Mouse (Mus musculus) Patski (cell line): ENCODE data around the gene Gnpnat1. TPM values are rescaled to one million over a fixed set of nuclear protein-coding genes. Genes with fewer than 3 reads are reported as not detected.
A peak's percentile ranks its signal among the peaks of the same experiment; 100 is the strongest.

Experiments
- ATAC-seq: fragments of 100-300 bp; one replicate; pipeline ENCODE4 v1.8.0; 2021
- CTCF ChIA-PET: fragments of 350-600 bp; sonication (Branson Sonifier 250); formaldehyde crosslinking; loops from one replicate; lab custom pipeline; 2022; ENCODE audit warnings: inconsistent platforms; lab: Charles Lee
- POLR2A ChIA-PET: fragments of 350-600 bp; sonication (Branson Sonifier 250); formaldehyde crosslinking; loops from one replicate; lab custom pipeline; 2022; ENCODE audit warnings: antibody characterized with exemption, inconsistent platforms; lab: Charles Lee
- DNase-seq: peaks from one replicate; pipeline ENCODE4 v3.0.0-alpha.2; 2011; ENCODE audit warnings: low read depth, low spot score
- H3K27me3 ChIP-seq: fragments of 371-371 bp; one replicate; pipeline ENCODE4 v1.5.1; 2021
- CTCF ChIP-seq: fragments of 100-300 bp; IDR thresholded peaks from one replicate; pipeline ENCODE4 v1.5.1; 2021
- in situ Hi-C: fragments of 300-500 bp; cut with MboI; formaldehyde crosslinking; loops from 3 replicates; pipeline ENCODE4 v1.11.1; 2018; ENCODE audit warnings: low pct_unique_long_range_greater_than_20kb, mixed read lengths
- polyA plus RNA-seq: library from polyadenylated mRNA; unstranded; gene quantifications from one replicate; pipeline ENCODE4 v1.2.3, GENCODE M21; 2021

Gene Gnpnat1
- polyA plus RNA-seq, 1 experiment from 2014 or later, result 101 TPM

GRCm38 (mm10) chr14:45416265-45416664 lies 11.6 kb upstream of the Gnpnat1 start:
- ChIA-PET POLR2A (no interaction called here), CTCF (no interaction called here)
- in situ Hi-C loops, result no loop called here
- ATAC-seq (no peak), DNase-seq (no peak)
- no peaks in the 10 kb centered on the region for H3K27me3 ChIP-seq
- TF ChIP-seq CTCF, result no peak

- CTCF ChIA-PET, result no interaction called here
- ATAC-seq (no peak), DNase-seq (no peak)
- TF ChIP-seq CTCF, result no peak
- in situ Hi-C loops, result no loop called here
- no peaks in the 10 kb centered on the region for H3K27me3 ChIP-seq
- POLR2A ChIA-PET, result no interaction called here
Observed at GRCm38 (mm10) chr14:45403651-45404050, 1.1 kb downstream of the Gnpnat1 start.

- in situ Hi-C loops, result loop anchor here (25.0 kb wide), 1 partner anchor 1362 kb away; the partner anchor contains the start of gene Cdkn3
- ChIA-PET CTCF (interaction anchor here (0.6 kb wide), 1 partner anchor 15 kb away, joined by 3 read pairs; no protein-coding TSS in a partner anchor), POLR2A (no interaction called here)
- H3K27me3 ChIP-seq, result no peaks in the 10 kb centered on the region
- DNase-seq (no peak), ATAC-seq (no peak)
- TF ChIP-seq CTCF, result peak; percentile 71
Observed at GRCm38 (mm10) chr14:45399836-45400235, 4.9 kb downstream of the Gnpnat1 start.

- no peaks in the 10 kb centered on the region for H3K27me3 ChIP-seq
- TF ChIP-seq CTCF, result no peak
- ChIA-PET POLR2A (interaction anchor here (1.1 to 1.3 kb wide), 2 partner anchors 9 to 10 kb away, joined by 3 to 4 read pairs; no protein-coding TSS in a partner anchor), CTCF (interaction anchor here (1.3 to 2.2 kb wide), 2 partner anchors 8 to 34 kb away, joined by 3 to 5 read pairs; no protein-coding TSS in a partner anchor)
- in situ Hi-C loops, result loop anchor here (25.0 kb wide), 1 partner anchor 1373 kb away; the partner anchor contains the start of gene Cdkn3
- ATAC-seq (peak; percentile 24), DNase-seq (no peak)
Observed at GRCm38 (mm10) chr14:45389194-45389593, 15.5 kb downstream of the Gnpnat1 start.

- peak; percentile 54 for TF ChIP-seq CTCF
- H3K27me3 ChIP-seq, result no peaks in the 10 kb centered on the region
- DNase-seq (no peak), ATAC-seq (peak; percentile 92)
- in situ Hi-C loops, result loop anchor here (25.0 kb wide), 1 partner anchor 1374 kb away; the partner anchor contains the start of gene Cdkn3
- CTCF ChIA-PET, result interaction anchor here (1.3 to 2.2 kb wide), 2 partner anchors 9 to 35 kb away, joined by 3 to 5 read pairs; no protein-coding TSS in a partner anchor
- POLR2A ChIA-PET, result interaction anchor here (0.5 to 1.3 kb wide), 4 partner anchors 10 to 86 kb away, joined by 3 to 5 read pairs (median 4); no protein-coding TSS in a partner anchor
Observed at GRCm38 (mm10) chr14:45388345-45389181, 16.1 kb downstream of the Gnpnat1 start.

GRCm38 (mm10) chr14:45387480-45387879 lies 17.2 kb downstream of the Gnpnat1 start:
- ChIA-PET POLR2A (no interaction called here), CTCF (interaction anchor here (2.2 kb wide), 1 partner anchor 36 kb away, joined by 5 read pairs; no protein-coding TSS in a partner anchor)
- no peaks in the 10 kb centered on the region for H3K27me3 ChIP-seq
- in situ Hi-C loops, result loop anchor here (25.0 kb wide), 1 partner anchor 1375 kb away; the partner anchor contains the start of gene Cdkn3
- peak; percentile 10 for ATAC-seq
- no peak for TF ChIP-seq CTCF
- DNase-seq, result no peak

- ChIA-PET POLR2A (no interaction called here), CTCF (interaction anchor here (0.7 to 1.5 kb wide), 2 partner anchors 51 to 56 kb away, joined by 3 to 4 read pairs; partner anchors contain the start of gene Psmc6)
- in situ Hi-C loops, result loop anchor here (25.0 kb wide), 1 partner anchor 1377 kb away; the partner anchor contains the start of gene Cdkn3
Observed at GRCm38 (mm10) chr14:45385596-45385995, 19.1 kb downstream of the Gnpnat1 start.

GRCm38 (mm10) chr14:45382912-45383311 lies 21.8 kb downstream of the Gnpnat1 start:
- ChIA-PET POLR2A (no interaction called here), CTCF (no interaction called here)
- peak; percentile 75 for TF ChIP-seq CTCF
- no peaks in the 10 kb centered on the region for H3K27me3 ChIP-seq
- in situ Hi-C loops, result loop anchor here (25.0 kb wide), 1 partner anchor 1379 kb away; the partner anchor contains the start of gene Cdkn3
- DNase-seq, result no peak
- ATAC-seq, result no peak

More at GRCm38 (mm10) chr14:45385596-45385995, 19.1 kb downstream of the Gnpnat1 start:
- H3K27me3 ChIP-seq, result no peaks in the 10 kb centered on the region
- no peak for TF ChIP-seq CTCF
- DNase-seq, result no peak
- no peak for ATAC-seq

- in situ Hi-C loops, result loop anchor here (25.0 kb wide), 1 partner anchor 1382 kb away; the partner anchor contains the start of gene Cdkn3
- POLR2A ChIA-PET, result no interaction called here
- CTCF ChIA-PET, result no interaction called here
Observed at GRCm38 (mm10) chr14:45380756-45381155, 24.0 kb downstream of the Gnpnat1 start.

GRCm38 (mm10) chr14:45378771-45379170 lies 25.9 kb downstream of the Gnpnat1 start:
- DNase-seq (no peak), ATAC-seq (no peak)
- CTCF ChIA-PET, result interaction anchor here (0.8 to 1.2 kb wide), 2 partner anchors 13 to 24 kb away, joined by 3 read pairs; no protein-coding TSS in a partner anchor
- POLR2A ChIA-PET, result no interaction called here
- no peak for TF ChIP-seq CTCF
- in situ Hi-C loops, result loop anchor here (25.0 kb wide), 1 partner anchor 1384 kb away; the partner anchor contains the start of gene Cdkn3
- no peaks in the 10 kb centered on the region for H3K27me3 ChIP-seq

More at GRCm38 (mm10) chr14:45380756-45381155, 24.0 kb downstream of the Gnpnat1 start:
- no peak for DNase-seq
- no peak for ATAC-seq
- no peak for TF ChIP-seq CTCF
- no peaks in the 10 kb centered on the region for H3K27me3 ChIP-seq
